Mouse (Mus musculus): ENCODE data around the gene Pea15a. TPM values are rescaled to one million over a fixed set of nuclear protein-coding genes. Genes with fewer than 3 reads are reported as not detected.

Pea15a gene
- polyA plus RNA-seq, 1 experiment: 33.5 TPM

DNA sequence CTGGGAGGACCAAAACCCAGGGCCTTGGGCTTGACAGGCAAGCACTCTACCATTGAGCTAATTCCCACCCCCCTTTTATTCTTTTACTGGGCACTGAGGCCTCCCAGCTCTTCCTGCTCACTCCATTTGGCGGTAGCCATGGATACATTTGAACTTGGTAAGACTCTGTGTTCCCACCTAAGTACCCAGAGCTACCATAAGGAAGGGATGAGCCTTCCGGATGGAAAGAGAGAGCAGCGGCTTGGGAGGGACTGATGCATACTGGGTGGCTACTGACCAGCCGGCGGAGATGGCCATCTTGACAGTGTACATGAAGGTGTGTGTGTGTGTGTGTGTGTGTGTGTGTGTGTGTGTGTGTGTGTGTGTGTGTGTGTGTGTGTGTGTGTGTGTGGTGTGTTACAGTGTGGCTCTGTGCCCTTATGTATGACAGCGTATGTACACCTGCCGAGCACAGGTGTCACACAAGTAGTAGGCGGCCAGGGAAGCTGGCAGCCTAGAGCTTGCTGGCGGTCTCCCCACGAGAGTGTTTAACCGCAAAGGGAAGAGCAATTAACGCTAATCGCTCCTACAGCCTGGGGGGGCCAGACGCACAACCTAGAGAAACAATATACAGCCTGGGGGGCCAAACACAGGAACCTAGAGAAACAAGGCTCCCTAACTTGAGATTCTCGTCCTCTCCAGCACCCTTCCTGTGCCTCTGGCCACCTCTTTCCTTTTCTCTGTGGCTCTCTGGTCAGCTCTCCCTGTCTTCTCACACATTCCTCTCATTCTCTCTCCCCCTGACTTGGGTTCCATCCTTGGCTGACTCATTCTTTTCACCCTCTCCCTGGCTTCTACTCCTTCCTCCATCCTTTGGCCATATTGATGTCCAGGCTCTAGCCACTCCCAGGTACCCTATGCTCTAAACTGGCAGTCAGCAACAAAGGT, 1.5 kb downstream of the Pea15a start:
- peaks cover 4% of the 10 kb centered on the region; the same call in 1 of the 2 replicates for H3K4me1 ChIP-seq (ENCODE audit: control insufficient read depth, insufficient read depth, insufficient read length)
- no peak overlapping the region for H3K27ac ChIP-seq (ENCODE audit: insufficient read depth, low read length)
- H3K36me3 ChIP-seq (ENCODE audit: control insufficient read depth, insufficient read depth, low read length): peaks cover 4% of the 10 kb centered on the region
- no peak overlapping the region for H3K4me3 ChIP-seq (ENCODE audit: extremely low read depth, insufficient read depth, insufficient read length)
- no peak for DNase-seq (ENCODE audit: low read depth in 1 of 2, low spot score in 2 of 2)
- 83% methylated on average over 15 of the region's 15 CpGs for WGBS
- no peaks in the 10 kb centered on the region for H3K27me3 ChIP-seq (ENCODE audit: control insufficient read depth, insufficient read depth, low read length)
- TF ChIP-seq CTCF (IDR thresholded peaks at IDR 0.05; ENCODE audit: extremely low read depth, insufficient read depth, insufficient read length, insufficient replicate concordance) (no peak), POLR2A (IDR thresholded peaks at IDR 0.05; ENCODE audit: low read depth, low read length) (no peak)

DNA sequence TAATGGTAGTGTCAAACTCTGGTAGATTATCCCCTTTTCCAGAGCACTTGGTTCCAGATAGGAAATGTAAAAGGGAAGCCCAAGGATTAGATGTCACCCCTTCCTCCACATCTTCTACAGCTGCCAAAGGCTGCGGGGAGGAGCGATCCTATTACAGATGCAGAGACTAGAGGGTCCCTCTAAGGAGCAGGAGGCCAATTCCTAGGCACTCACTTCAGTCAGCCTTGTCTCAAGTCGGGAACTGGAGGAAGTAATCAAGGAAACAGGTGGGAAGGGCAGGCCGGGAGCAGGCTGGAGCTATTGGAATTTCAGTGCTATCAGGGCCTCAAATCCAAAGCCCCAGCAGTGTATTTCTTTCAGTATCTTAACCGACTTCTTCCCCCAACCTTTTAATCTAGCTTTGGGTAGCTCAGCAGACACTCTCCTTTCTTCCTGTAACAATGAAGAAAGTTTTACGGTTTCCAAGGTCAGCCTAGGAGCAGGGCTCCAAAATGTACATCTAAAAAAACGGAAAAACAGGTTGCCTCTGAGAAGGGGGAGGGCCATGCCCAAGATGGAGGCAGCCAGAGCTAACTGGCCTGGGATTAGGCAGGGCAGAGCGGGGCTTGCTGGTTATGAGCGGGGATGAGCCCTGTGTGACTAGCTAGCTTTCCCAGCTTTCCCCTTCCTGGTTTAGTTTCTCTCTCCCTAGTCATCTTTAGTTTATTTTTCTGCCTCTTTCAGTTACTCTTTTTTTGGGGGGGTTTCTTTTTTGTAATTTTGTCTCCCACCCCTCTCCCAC, 2.4 kb downstream of the Pea15a start:
- peaks cover 4% of the 10 kb centered on the region; the same call in 1 of the 2 replicates for H3K4me1 ChIP-seq (ENCODE audit: control insufficient read depth, insufficient read depth, insufficient read length)
- TF ChIP-seq CTCF (IDR thresholded peaks at IDR 0.05; ENCODE audit: extremely low read depth, insufficient read depth, insufficient read length, insufficient replicate concordance): no peak
- TF ChIP-seq POLR2A (IDR thresholded peaks at IDR 0.05; ENCODE audit: low read depth, low read length): no peak
- DNase-seq (ENCODE audit: low read depth in 1 of 2, low spot score in 2 of 2): no peak
- 74% methylated on average over 9 of the region's 9 CpGs for WGBS
- H3K36me3 ChIP-seq (ENCODE audit: control insufficient read depth, insufficient read depth, low read length): peaks cover 9% of the 10 kb centered on the region
- H3K27me3 ChIP-seq (ENCODE audit: control insufficient read depth, insufficient read depth, low read length): no peaks in the 10 kb centered on the region
- no peak overlapping the region for H3K27ac ChIP-seq (ENCODE audit: insufficient read depth, low read length)
- H3K4me3 ChIP-seq (ENCODE audit: extremely low read depth, insufficient read depth, insufficient read length): no peak overlapping the region

DNA sequence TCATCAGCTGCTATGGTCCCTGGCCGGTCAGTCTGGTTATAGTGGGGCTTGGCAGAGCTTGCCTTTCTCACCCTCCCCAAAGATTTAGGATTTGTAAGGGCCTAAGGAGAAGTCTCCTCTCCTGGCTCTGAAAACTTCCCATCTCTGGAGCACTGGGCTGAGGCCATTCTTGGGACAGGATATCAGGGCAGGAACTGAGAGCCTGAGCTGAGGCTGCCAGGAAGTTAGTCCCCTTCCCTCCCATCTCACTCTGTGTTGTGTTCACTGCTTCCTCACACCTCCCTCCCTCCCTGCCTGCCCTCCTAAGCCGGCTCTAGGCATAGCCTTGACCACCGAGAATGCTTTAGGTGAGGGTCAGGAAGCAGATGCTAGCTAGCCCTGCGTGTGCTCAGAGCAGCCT, 3.0 kb downstream of the Pea15a start:
- 24% methylated on average over 4 of the region's 4 CpGs for WGBS
- no peak for DNase-seq (ENCODE audit: low read depth in 1 of 2, low spot score in 2 of 2)
- Histone ChIP-seq H3K27ac (ENCODE audit: insufficient read depth, low read length) (no peak overlapping the region), H3K4me1 (ENCODE audit: control insufficient read depth, insufficient read depth, insufficient read length) (peaks cover 4% of the 10 kb centered on the region; the same call in 1 of the 2 replicates), H3K36me3 (ENCODE audit: control insufficient read depth, insufficient read depth, low read length) (peaks cover 9% of the 10 kb centered on the region), H3K27me3 (ENCODE audit: control insufficient read depth, insufficient read depth, low read length) (no peaks in the 10 kb centered on the region), H3K4me3 (ENCODE audit: extremely low read depth, insufficient read depth, insufficient read length) (no peak overlapping the region)
- no peak for TF ChIP-seq CTCF (IDR thresholded peaks at IDR 0.05; ENCODE audit: extremely low read depth, insufficient read depth, insufficient read length, insufficient replicate concordance)
- no peak for TF ChIP-seq POLR2A (IDR thresholded peaks at IDR 0.05; ENCODE audit: low read depth, low read length)

DNA sequence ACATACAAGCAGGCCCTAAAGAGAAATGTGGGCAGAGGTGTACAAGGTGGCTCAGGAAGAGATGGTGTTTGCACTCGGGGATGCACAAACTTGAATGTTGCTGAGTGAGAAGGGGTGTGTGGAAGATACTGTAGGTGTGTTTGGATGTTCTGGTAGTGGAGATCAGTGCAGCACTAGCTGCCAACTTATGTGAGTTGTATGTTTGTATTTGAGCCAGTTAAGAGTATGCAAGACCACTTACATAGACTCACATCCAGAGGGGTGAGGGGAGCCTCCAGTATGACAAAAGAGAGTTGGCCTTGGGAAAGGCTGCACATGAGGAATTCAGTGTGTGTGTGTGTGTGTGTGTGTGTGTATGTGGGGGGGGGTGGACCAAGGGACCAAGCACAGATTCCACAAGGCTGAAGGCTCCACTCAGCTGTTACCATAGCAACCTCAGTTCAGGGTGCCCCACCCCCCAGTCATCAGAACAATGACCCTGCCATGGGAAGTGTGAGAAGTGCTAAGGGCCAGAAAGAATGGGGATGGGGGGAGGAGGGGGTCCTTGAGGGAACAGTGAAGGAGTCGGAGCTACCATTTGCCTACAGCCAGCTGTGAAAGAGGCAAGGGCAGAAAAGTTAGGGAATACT, 3.6 kb downstream of the Pea15a start:
- 74% methylated on average over 2 of the region's 2 CpGs for WGBS
- H3K4me3 ChIP-seq (ENCODE audit: extremely low read depth, insufficient read depth, insufficient read length): no peak overlapping the region
- H3K27me3 ChIP-seq (ENCODE audit: control insufficient read depth, insufficient read depth, low read length): no peaks in the 10 kb centered on the region
- no peak overlapping the region for H3K27ac ChIP-seq (ENCODE audit: insufficient read depth, low read length)
- no peak for DNase-seq (ENCODE audit: low read depth in 1 of 2, low spot score in 2 of 2)
- TF ChIP-seq CTCF (IDR thresholded peaks at IDR 0.05; ENCODE audit: extremely low read depth, insufficient read depth, insufficient read length, insufficient replicate concordance) (no peak), POLR2A (IDR thresholded peaks at IDR 0.05; ENCODE audit: low read depth, low read length) (no peak)
- H3K36me3 ChIP-seq (ENCODE audit: control insufficient read depth, insufficient read depth, low read length): peaks cover 9% of the 10 kb centered on the region
- peaks cover 4% of the 10 kb centered on the region; the same call in 1 of the 2 replicates for H3K4me1 ChIP-seq (ENCODE audit: control insufficient read depth, insufficient read depth, insufficient read length)

DNA sequence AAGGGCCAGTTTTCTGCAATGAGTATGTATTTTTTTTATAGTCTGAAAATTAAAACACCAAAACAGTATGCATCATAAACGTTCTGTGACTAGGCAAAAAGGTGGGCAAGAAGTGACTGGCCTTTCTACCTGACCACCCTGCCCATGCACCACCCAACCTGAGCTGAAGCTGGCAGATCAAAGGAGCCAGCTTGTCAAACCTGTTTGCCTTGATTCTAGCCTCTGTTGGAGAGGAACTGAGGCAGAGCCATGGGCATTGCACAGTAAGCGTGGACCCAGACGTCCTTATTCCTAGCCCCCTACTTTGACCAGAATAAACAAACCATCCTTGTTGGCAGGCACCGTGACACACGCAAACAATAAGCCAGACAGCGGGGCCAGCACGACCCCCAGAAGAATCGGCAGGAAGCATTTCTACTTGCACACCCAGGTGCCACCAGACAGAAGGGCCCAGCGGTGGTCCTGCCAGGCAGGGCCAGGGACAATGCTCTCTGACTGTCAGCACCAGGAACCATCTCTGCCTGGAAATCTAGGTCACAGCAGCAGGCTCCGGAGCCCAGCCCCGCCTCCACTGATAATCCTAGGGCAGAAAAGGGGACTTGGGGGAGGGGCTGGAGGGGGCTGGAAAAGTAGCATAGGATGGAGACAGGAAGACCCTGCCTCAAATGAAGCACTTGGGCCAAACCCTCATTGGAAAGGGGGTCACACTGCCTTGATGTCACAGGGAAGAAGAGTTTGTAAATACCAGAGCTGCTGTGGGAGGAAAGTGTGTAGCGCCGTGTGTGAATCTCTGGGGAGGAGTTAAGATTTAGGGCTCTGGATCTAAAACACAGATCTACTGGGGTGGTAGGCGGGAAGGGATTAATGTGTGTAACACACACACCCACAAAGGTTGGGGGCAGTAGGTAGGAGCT, 4.4 kb downstream of the Pea15a start:
- TF ChIP-seq CTCF (IDR thresholded peaks at IDR 0.05; ENCODE audit: extremely low read depth, insufficient read depth, insufficient read length, insufficient replicate concordance): no peak
- no peak for TF ChIP-seq POLR2A (IDR thresholded peaks at IDR 0.05; ENCODE audit: low read depth, low read length)
- Histone ChIP-seq H3K27ac (ENCODE audit: insufficient read depth, low read length) (no peak overlapping the region), H3K36me3 (ENCODE audit: control insufficient read depth, insufficient read depth, low read length) (peaks cover 11% of the 10 kb centered on the region), H3K27me3 (ENCODE audit: control insufficient read depth, insufficient read depth, low read length) (no peaks in the 10 kb centered on the region), H3K4me3 (ENCODE audit: extremely low read depth, insufficient read depth, insufficient read length) (no peak overlapping the region), H3K4me1 (ENCODE audit: control insufficient read depth, insufficient read depth, insufficient read length) (peaks cover 4% of the 10 kb centered on the region; the same call in 1 of the 2 replicates)
- no peak for DNase-seq (ENCODE audit: low read depth in 1 of 2, low spot score in 2 of 2)
- WGBS: 89% methylated on average over 14 of the region's 14 CpGs

Data from spleen, adult 2 months (tissue).